Mouse (Mus musculus) small intestine, adult 2 months (tissue): ENCODE results near the gene Cherp. TPM values are rescaled to one million over a fixed set of nuclear protein-coding genes. Genes with fewer than 3 reads are reported as not detected.

Source experiments
- H3K27ac ChIP-seq: fragments of 200-500 bp; 2 replicates; pipeline ENCODE4 v1.5.1; 2012; ENCODE audit warnings: low read depth, low read length, control low read depth, inconsistent platforms; ENCODE audit not compliant: insufficient read depth
- H3K27me3 ChIP-seq: fragments of 200-500 bp; 2 replicates; pipeline ENCODE4 v1.6.1; 2012; ENCODE audit warnings: mild to moderate bottlenecking, moderate library complexity, low read length, inconsistent platforms; ENCODE audit not compliant: control insufficient read depth, insufficient read depth
- H3K36me3 ChIP-seq: fragments of 200-500 bp; 2 replicates; pipeline ENCODE4 v1.6.1; 2012; ENCODE audit warnings: mild to moderate bottlenecking, low read length, control low read depth, inconsistent platforms; ENCODE audit not compliant: control insufficient read depth, insufficient read depth
- H3K4me1 ChIP-seq: fragments of 200-500 bp; 2 replicates; pipeline ENCODE4 v1.6.1; 2012; ENCODE audit warnings: low read length, inconsistent platforms, mixed read lengths; ENCODE audit not compliant: control insufficient read depth, insufficient read depth, insufficient read length
- H3K4me3 ChIP-seq: fragments of 200-500 bp; 2 replicates; pipeline ENCODE4 v1.5.1; 2012; ENCODE audit warnings: low read depth, mild to moderate bottlenecking, control low read depth, inconsistent platforms, low read length, moderate library complexity
- CTCF ChIP-seq: fragments of 200-500 bp; IDR thresholded peaks from 2 replicates; pipeline ENCODE4 v1.5.1; 2012; ENCODE audit warnings: low read depth, mild to moderate bottlenecking, control low read depth, inconsistent platforms, low read length, moderate library complexity, mixed read lengths; ENCODE audit not compliant: insufficient replicate concordance, insufficient read length; ENCODE audit errors: extremely low read depth
- POLR2A ChIP-seq: fragments of 200-500 bp; IDR thresholded peaks from 2 replicates; pipeline ENCODE4 v1.6.1; 2012; ENCODE audit warnings: low read depth, mild to moderate bottlenecking, control low read depth, inconsistent platforms, low read length, moderate library complexity
- WGBS: fragments of 180-500 bp; shearing (Covaris S2); methylation state at CpG from one replicate; pipeline ENCODE4 v1.1.7; 2018; 5-methylcytosine and 5-hydroxymethylcytosine counted together
- polyA plus RNA-seq: library from polyadenylated mRNA; depleted of rRNA; stranded (reverse); fragments of >200 nt; gene quantifications from 2 replicates; pipeline ENCODE4 v1.2.3, GENCODE M21; 2012; rRNA removed

Cherp gene
- polyA plus RNA-seq, 1 experiment, result 43.8 TPM

DNA sequence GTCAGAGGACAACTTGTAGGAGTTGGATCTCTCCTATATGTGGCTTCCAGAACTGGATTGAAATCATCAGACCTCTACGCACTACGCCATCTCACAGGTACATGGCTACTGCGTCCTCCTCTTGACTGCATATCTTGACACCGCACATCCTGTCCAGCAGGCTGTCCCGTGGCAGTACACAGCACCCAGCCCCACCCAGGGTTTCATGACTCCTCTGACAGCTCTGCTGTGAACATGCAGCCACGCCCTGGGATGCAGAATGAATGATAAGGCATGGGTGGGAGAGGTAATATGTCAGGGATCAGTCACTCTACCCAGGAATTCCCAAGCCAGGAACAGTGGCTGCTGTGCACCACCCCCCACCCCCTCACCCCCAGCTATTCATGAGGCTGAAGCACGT, 61.2 kb downstream of the Cherp start:
- Histone ChIP-seq H3K4me3 (no peak overlapping the region), H3K27me3 (no peaks in the 10 kb centered on the region), H3K27ac (no peak overlapping the region), H3K4me1 (peaks cover 10% of the 10 kb centered on the region), H3K36me3 (no peaks in the 10 kb centered on the region)
- TF ChIP-seq POLR2A (no peak), CTCF (no peak)
- WGBS, result 50% methylated on average over 7 of the region's 7 CpGs

Other genes with a start within 250 kb of the Cherp start
- 33.6 and 47.4 TPM in 2 replicates for gene Ap1m1, start 235.2 kb downstream of the Cherp start, polyA plus RNA-seq
- gene Gm10282, start 170.0 kb downstream of the Cherp start, polyA plus RNA-seq, result 0.41 TPM in 1 of 2 replicates, not detected in the other
- gene Klf2, start 156.2 kb downstream of the Cherp start, polyA plus RNA-seq, result 21.4 and 24.7 TPM in 2 replicates
- gene Eps15l1, start 53.8 kb downstream of the Cherp start, polyA plus RNA-seq, result 14.5 and 27.0 TPM in 2 replicates
- not detected in 2 replicates for gene Calr3, start 31.4 kb downstream of the Cherp start, polyA plus RNA-seq
- 1.8 and 3.2 TPM in 2 replicates for gene 1700030K09Rik, start 31.3 kb downstream of the Cherp start, polyA plus RNA-seq
- gene Slc35e1, start 17.4 kb upstream of the Cherp start, polyA plus RNA-seq, result 87.7 and 167 TPM in 2 replicates
- 7.8 and 15.1 TPM in 2 replicates for gene Med26, start 73.0 kb upstream of the Cherp start, polyA plus RNA-seq
- gene Smim7, start 95.9 kb upstream of the Cherp start, polyA plus RNA-seq, result 17.7 and 29.3 TPM in 2 replicates
- gene Tmem38a, start 96.8 kb upstream of the Cherp start, polyA plus RNA-seq, result 11.5 and 13.7 TPM in 2 replicates
- gene Nwd1, start 171.5 kb upstream of the Cherp start, polyA plus RNA-seq, result 0.03 and 0.05 TPM in 2 replicates
- 62.4 and 114 TPM in 2 replicates for gene Sin3b, start 248.1 kb upstream of the Cherp start, polyA plus RNA-seq